Comparison of ENCODE assay signal across 35 mouse cellular contexts in the genomic region with DNA sequence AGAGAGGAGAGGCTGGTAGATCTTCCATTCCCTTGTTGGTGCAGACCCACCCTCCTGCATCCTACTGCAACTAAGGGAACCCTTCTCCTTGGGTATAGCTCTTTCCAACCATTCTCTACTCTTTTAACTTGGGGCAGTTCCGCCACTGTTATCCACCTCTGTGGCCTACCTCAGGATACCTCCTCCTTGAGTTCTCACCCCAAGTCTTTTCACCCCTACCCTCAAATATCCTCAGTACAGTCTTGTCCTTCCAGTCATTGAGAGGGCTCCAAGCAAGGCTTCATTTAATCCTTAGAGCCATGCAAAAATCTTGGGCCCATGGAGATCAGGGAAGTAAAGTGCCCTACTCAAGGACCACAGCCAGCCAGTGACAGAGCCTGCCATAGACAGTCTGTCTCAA. TPM values are rescaled to one million over a fixed set of nuclear protein-coding genes. Genes with fewer than 3 reads are reported as not detected.
"Had no signal": no experiment of that assay in that cellular context is flagged by ENCODE, and none has a peak within 500 bp of the region (broad histone marks: within the 10 kb centered on the region; RNA-seq: fewer than 3 reads in every experiment).

Serpina16 (minus strand) TSS at position 101 of the 400 bp plus-strand sequence.

- DNase-seq: left cerebral cortex, postnatal 4 days; liver; liver, embryonic 13.5 days; liver, postnatal 0 days; lung, adult 18-20 months; lung, adult 2 months; lung, embryonic 14.5 days; lung, postnatal 10 days; lung, postnatal 14 days; lung, postnatal 36 days; lung, postnatal 4 days; midbrain, embryonic 14.5 days had no signal

RNA-seq across cellular contexts. Expression of gene Serpina16, which starts in this region (rescaled TPM):
- polyA plus RNA-seq: limb, embryonic 10.5 days; limb, embryonic 11.5 days; limb, embryonic 12.5 days; limb, embryonic 13.5 days; limb, embryonic 14.5 days; limb, embryonic 15.5 days; liver, adult 2 months; liver, embryonic 11.5 days; liver, embryonic 12.5 days; liver, postnatal 0 days; lung, adult 2 months; lung, embryonic 14.5 days; lung, embryonic 15.5 days; lung, embryonic 16.5 days; lung, postnatal 0 days; macrophage; midbrain, embryonic 10.5 days; midbrain, embryonic 11.5 days; midbrain, embryonic 12.5 days; midbrain, embryonic 13.5 days; midbrain, embryonic 14.5 days; midbrain, embryonic 15.5 days; midbrain, embryonic 16.5 days; midbrain, postnatal 0 days; myocyte; neural tube, embryonic 11.5 days; neural tube, embryonic 12.5 days had no signal
